Mouse (Mus musculus) embryonic fibroblast, embryonic 13.5 days (primary cell): ENCODE measurements around the gene Cox6b1. TPM values are rescaled to one million over a fixed set of nuclear protein-coding genes. Genes with fewer than 3 reads are reported as not detected.

Experiments used
- H3K27ac ChIP-seq: 2 replicates; pipeline ENCODE4 v1.5.1; 2012; ENCODE audit warnings: low read length, control low read depth, inconsistent platforms; ENCODE audit not compliant: insufficient read depth
- H3K4me1 ChIP-seq: 2 replicates; pipeline ENCODE4 v1.6.1; 2011; ENCODE audit warnings: low read length; ENCODE audit not compliant: control insufficient read depth, insufficient read depth
- H3K4me3 ChIP-seq: 2 replicates; pipeline ENCODE4 v1.5.1; 2011; ENCODE audit warnings: mild to moderate bottlenecking, control low read depth, low read length; ENCODE audit not compliant: insufficient read depth
- CTCF ChIP-seq: IDR thresholded peaks from 2 replicates; pipeline ENCODE4 v1.5.1; 2011; ENCODE audit warnings: mild to moderate bottlenecking, control low read depth, low read length, moderate library complexity, borderline replicate concordance; ENCODE audit not compliant: insufficient read depth
- POLR2A ChIP-seq: IDR thresholded peaks from 2 replicates; pipeline ENCODE4 v1.6.1; 2011; ENCODE audit warnings: low read depth, mild to moderate bottlenecking, control low read depth, low read length, moderate library complexity
- polyA plus RNA-seq: library from polyadenylated mRNA; stranded (reverse); fragments of >200 nt; gene quantifications from 2 replicates; pipeline ENCODE4 v1.2.4, GENCODE M21; 2011; ENCODE audit warnings: low read depth; ENCODE audit not compliant: missing spikeins, insufficient read length

Cox6b1 gene
- polyA plus RNA-seq, 1 experiment: 557 TPM

GRCm38 (mm10) chr7:30596811-30597210, 29.1 kb downstream of the Cox6b1 start:
- TF ChIP-seq CTCF (no peak), POLR2A (no peak)
- H3K4me3 ChIP-seq: no peak overlapping the region
- no peaks in the 10 kb centered on the region for H3K4me1 ChIP-seq
- no peak overlapping the region for H3K27ac ChIP-seq

DNA sequence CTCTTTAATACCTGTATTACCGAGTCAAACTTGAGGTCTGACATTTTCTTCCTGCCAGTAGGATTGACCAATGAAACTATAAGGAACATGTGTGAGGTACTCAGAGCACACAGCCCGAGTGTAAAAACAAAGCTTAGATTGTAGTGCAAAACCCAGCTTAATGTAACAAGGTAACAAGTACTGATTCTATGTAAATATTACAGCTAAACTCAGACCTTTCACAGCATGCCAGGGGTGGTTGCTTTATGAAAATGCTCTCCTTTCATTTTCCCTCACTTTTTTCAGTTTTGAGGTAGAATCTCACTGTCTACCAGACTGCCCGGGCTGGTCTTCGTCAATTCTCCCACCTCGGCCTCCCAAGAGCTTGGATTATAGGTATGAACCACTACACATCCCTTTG, 29.9 kb downstream of the Cox6b1 start:
- no peak for TF ChIP-seq CTCF
- no peak for TF ChIP-seq POLR2A
- Histone ChIP-seq H3K4me3 (no peak overlapping the region), H3K27ac (no peak overlapping the region), H3K4me1 (no peaks in the 10 kb centered on the region)

GRCm38 (mm10) chr7:30594510-30595024, 31.4 kb downstream of the Cox6b1 start:
- Histone ChIP-seq H3K27ac (no peak overlapping the region), H3K4me3 (no peak overlapping the region), H3K4me1 (no peaks in the 10 kb centered on the region)
- no peak for TF ChIP-seq CTCF
- no peak for TF ChIP-seq POLR2A

- no peak for TF ChIP-seq POLR2A
- no peak for TF ChIP-seq CTCF
- no peak overlapping the region for H3K4me3 ChIP-seq
- no peak overlapping the region for H3K27ac ChIP-seq
- H3K4me1 ChIP-seq: no peaks in the 10 kb centered on the region
These were observed 32.1 kb downstream of the Cox6b1 start for GRCm38 (mm10) chr7:30593579-30594509.

GRCm38 (mm10) chr7:30592772-30593423, 33.1 kb downstream of the Cox6b1 start:
- Histone ChIP-seq H3K27ac (no peak overlapping the region), H3K4me3 (no peak overlapping the region), H3K4me1 (no peaks in the 10 kb centered on the region)
- TF ChIP-seq POLR2A: no peak
- no peak for TF ChIP-seq CTCF

GRCm38 (mm10) chr7:30591605-30591951, 34.4 kb downstream of the Cox6b1 start:
- Histone ChIP-seq H3K4me3 (no peak overlapping the region), H3K27ac (no peak overlapping the region), H3K4me1 (peaks cover 5% of the 10 kb centered on the region; the same call in 1 of the 2 replicates)
- TF ChIP-seq CTCF (no peak), POLR2A (no peak)

GRCm38 (mm10) chr7:30590927-30591604, 34.9 kb downstream of the Cox6b1 start:
- H3K27ac ChIP-seq: no peak overlapping the region
- H3K4me3 ChIP-seq: no peak overlapping the region
- peaks cover 5% of the 10 kb centered on the region; the same call in 1 of the 2 replicates for H3K4me1 ChIP-seq
- TF ChIP-seq CTCF (no peak), POLR2A (no peak)

GRCm38 (mm10) chr7:30589435-30590301, 36.3 kb downstream of the Cox6b1 start:
- Histone ChIP-seq H3K27ac (peak overlapping the region; percentile 34), H3K4me1 (peaks cover 5% of the 10 kb centered on the region; the same call in 1 of the 2 replicates), H3K4me3 (peak overlapping the region; percentile 62)
- TF ChIP-seq CTCF: peak; percentile 55
- TF ChIP-seq POLR2A: no peak
